Mouse (Mus musculus) midbrain, embryonic 15.5 days (tissue): Measurements from ENCODE around the gene Ada. TPM values are rescaled to one million over a fixed set of nuclear protein-coding genes. Genes with fewer than 3 reads are reported as not detected.
A peak's percentile ranks its signal among the peaks of the same experiment; 100 is the strongest.

Experiments
- ATAC-seq: fragments of 200-750 bp; cut with Nextera tagmentation; replicated peaks from 2 replicates; pipeline ENCODE4 v1.8.0; 2017; ENCODE audit warnings: moderate TSS enrichment
- H3K27ac ChIP-seq: fragments of 300-500 bp; sonication (generic); 2 replicates; pipeline ENCODE4 v1.5.1; 2015; ENCODE audit warnings: mild to moderate bottlenecking, inconsistent platforms
- H3K27me3 ChIP-seq: fragments of 300-500 bp; sonication (generic); replicated peaks from 2 replicates; pipeline ENCODE4 v1.6.1; 2015; ENCODE audit warnings: inconsistent platforms
- H3K36me3 ChIP-seq: fragments of 300-500 bp; sonication (generic); replicated peaks from 2 replicates; pipeline ENCODE4 v1.6.1; 2015; ENCODE audit warnings: inconsistent platforms
- H3K4me1 ChIP-seq: fragments of 300-500 bp; sonication (generic); 2 replicates; pipeline ENCODE4 v1.6.1; 2015; ENCODE audit warnings: inconsistent platforms
- H3K4me2 ChIP-seq: fragments of 300-500 bp; sonication (generic); 2 replicates; pipeline ENCODE4 v1.6.1; 2015; ENCODE audit warnings: inconsistent platforms, mild to moderate bottlenecking, moderate library complexity
- H3K4me3 ChIP-seq: fragments of 300-500 bp; sonication (generic); 2 replicates; pipeline ENCODE4 v1.5.1; 2015; ENCODE audit warnings: mild to moderate bottlenecking, inconsistent platforms
- H3K9ac ChIP-seq: fragments of 300-500 bp; sonication (generic); 2 replicates; pipeline ENCODE4 v1.6.1; 2015; ENCODE audit warnings: mild to moderate bottlenecking, inconsistent platforms
- H3K9me3 ChIP-seq: fragments of 300-500 bp; sonication (generic); 2 replicates; pipeline ENCODE4 v1.6.1; 2016; ENCODE audit warnings: inconsistent platforms
- WGBS: fragments of 180-500 bp; shearing (Covaris S2); methylation state at CpG from one replicate; pipeline ENCODE4 v1.1.7; 2015; ENCODE audit warnings: mixed read lengths; 5-methylcytosine and 5-hydroxymethylcytosine counted together
- polyA plus RNA-seq: library from polyadenylated mRNA; unstranded; fragments of >200 nt; fragmentation: Nextera tagmentation; extraction: Ambion mirVana; gene quantifications from 2 replicates; pipeline ENCODE4 v1.2.1, GENCODE M21; 2015

Ada gene
- polyA plus RNA-seq, 1 experiment from 2014 or later = 3.9 TPM

GRCm38 (mm10) chr2:163708763-163709250 lies 41.2 kb downstream of the Ada start:
- H3K4me3 ChIP-seq = no peak overlapping the region
- no peaks in the 10 kb centered on the region; the same call in 1 of the 2 replicates for H3K4me1 ChIP-seq
- H3K9me3 ChIP-seq = no peaks in the 10 kb centered on the region
- no peak overlapping the region for H3K27ac ChIP-seq
- no peak overlapping the region for H3K4me2 ChIP-seq
- no peaks in the 10 kb centered on the region for H3K27me3 ChIP-seq
- ATAC-seq = no peak
- H3K36me3 ChIP-seq = no peaks in the 10 kb centered on the region
- H3K9ac ChIP-seq = no peak overlapping the region
- 59% methylated on average over 6 of the region's 6 CpGs for WGBS

GRCm38 (mm10) chr2:163708321-163708720 lies 41.7 kb downstream of the Ada start:
- Histone ChIP-seq H3K36me3 (no peaks in the 10 kb centered on the region), H3K27ac (no peak overlapping the region), H3K27me3 (no peaks in the 10 kb centered on the region), H3K9me3 (no peaks in the 10 kb centered on the region), H3K9ac (no peak overlapping the region), H3K4me3 (no peak overlapping the region), H3K4me2 (no peak overlapping the region), H3K4me1 (no peaks in the 10 kb centered on the region; the same call in 1 of the 2 replicates)
- no peak for ATAC-seq
- WGBS = 92% methylated on average over 5 of the region's 5 CpGs

DNA sequence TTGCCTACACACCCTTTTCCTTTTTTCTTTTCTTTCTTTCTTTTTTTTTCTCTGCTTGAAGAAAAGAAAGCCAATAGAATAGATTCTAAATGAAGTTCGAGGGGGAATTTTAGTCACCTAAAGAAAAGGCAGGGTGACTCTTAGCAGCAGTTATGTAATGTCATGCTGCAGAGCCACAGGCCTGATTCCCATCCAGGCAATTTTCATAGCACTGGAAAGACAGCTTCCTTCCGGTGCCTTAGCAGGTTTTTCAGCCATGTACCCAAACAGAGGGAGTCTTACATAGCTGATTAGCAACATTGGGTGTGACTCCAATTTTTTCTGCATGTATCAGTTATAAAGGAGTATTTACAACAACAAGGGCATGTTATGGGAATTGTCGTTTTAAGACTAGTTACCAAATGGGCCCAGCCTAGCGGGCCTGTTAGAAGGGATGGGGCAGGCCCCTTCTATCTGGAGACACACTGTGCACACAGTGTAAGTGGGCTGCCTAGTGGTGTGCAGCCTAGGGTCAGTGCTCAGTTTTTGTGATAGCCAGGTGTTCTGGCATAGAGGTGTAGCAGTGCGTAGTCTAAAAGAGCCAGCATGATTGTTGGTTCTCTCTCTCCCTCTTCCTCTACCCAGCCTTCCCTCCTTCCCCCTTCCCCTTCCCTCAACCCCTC lies 46.3 kb downstream of the Ada start:
- Histone ChIP-seq H3K9me3 (no peaks in the 10 kb centered on the region), H3K4me2 (no peak overlapping the region), H3K36me3 (no peaks in the 10 kb centered on the region), H3K9ac (no peak overlapping the region), H3K4me3 (no peak overlapping the region), H3K27ac (no peak overlapping the region), H3K27me3 (no peaks in the 10 kb centered on the region), H3K4me1 (no peaks in the 10 kb centered on the region; the same call in 1 of the 2 replicates)
- ATAC-seq = no peak
- 93% methylated on average over 5 of the region's 5 CpGs for WGBS

GRCm38 (mm10) chr2:163702921-163703320 lies 47.1 kb downstream of the Ada start:
- WGBS = 79% methylated on average over 5 of the region's 5 CpGs
- Histone ChIP-seq H3K9me3 (no peaks in the 10 kb centered on the region), H3K4me2 (no peak overlapping the region), H3K4me1 (no peaks in the 10 kb centered on the region), H3K9ac (no peak overlapping the region), H3K36me3 (no peaks in the 10 kb centered on the region), H3K27ac (no peak overlapping the region), H3K4me3 (no peak overlapping the region), H3K27me3 (no peaks in the 10 kb centered on the region)
- ATAC-seq = no peak

DNA sequence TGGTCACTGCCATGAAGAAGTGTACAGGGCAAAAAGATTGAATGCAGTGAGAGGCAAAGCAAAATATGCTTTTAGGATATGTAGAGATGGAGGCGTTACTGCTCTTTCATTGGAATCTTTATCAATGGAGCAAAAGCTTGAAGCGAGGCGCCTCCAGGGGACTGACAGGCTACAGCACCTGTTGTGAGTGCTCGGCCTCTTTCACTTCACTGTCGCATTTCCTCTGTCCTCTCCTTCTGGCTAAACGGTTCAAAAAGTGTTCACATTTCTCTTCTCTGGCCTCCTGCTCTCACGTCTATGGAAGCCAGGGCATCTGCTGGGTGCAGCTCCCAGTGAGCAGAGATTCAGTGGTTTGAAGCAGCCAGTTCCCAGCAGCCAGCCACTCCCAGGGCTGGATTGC lies 47.6 kb downstream of the Ada start:
- Histone ChIP-seq H3K4me3 (no peak overlapping the region), H3K9me3 (no peaks in the 10 kb centered on the region), H3K27me3 (no peaks in the 10 kb centered on the region), H3K4me1 (no peaks in the 10 kb centered on the region), H3K36me3 (no peaks in the 10 kb centered on the region), H3K27ac (no peak overlapping the region), H3K9ac (no peak overlapping the region), H3K4me2 (no peak overlapping the region)
- ATAC-seq = no peak
- WGBS = 73% methylated on average over 7 of the region's 7 CpGs

GRCm38 (mm10) chr2:163699078-163699780 lies 50.8 kb downstream of the Ada start:
- no peak for ATAC-seq
- Histone ChIP-seq H3K27ac (no peak overlapping the region), H3K4me1 (0 out of 2 replicates have a peak, but pooled peaks cover 3% of the 10 kb centered on the region), H3K9me3 (no peaks in the 10 kb centered on the region), H3K4me3 (no peak overlapping the region), H3K27me3 (no peaks in the 10 kb centered on the region), H3K36me3 (no peaks in the 10 kb centered on the region), H3K4me2 (no peak overlapping the region), H3K9ac (no peak overlapping the region)
- WGBS = 78% methylated on average over 11 of the region's 11 CpGs

- Histone ChIP-seq H3K27me3 (no peaks in the 10 kb centered on the region), H3K4me1 (0 out of 2 replicates have a peak, but pooled peaks cover 3% of the 10 kb centered on the region), H3K27ac (no peak overlapping the region), H3K9me3 (no peaks in the 10 kb centered on the region), H3K36me3 (no peaks in the 10 kb centered on the region), H3K4me2 (no peak overlapping the region), H3K9ac (no peak overlapping the region), H3K4me3 (no peak overlapping the region)
- WGBS = 63% methylated on average over 12 of the region's 16 CpGs
- ATAC-seq = no peak
Measured at GRCm38 (mm10) chr2:163697764-163698480, 52.1 kb downstream of the Ada start.

GRCm38 (mm10) chr2:163696763-163697162 lies 53.3 kb downstream of the Ada start:
- WGBS = 33% methylated on average over 2 of the region's 2 CpGs

GRCm38 (mm10) chr2:163693716-163694314 lies 56.2 kb downstream of the Ada start:
- 69% methylated on average over 9 of the region's 9 CpGs for WGBS

More at GRCm38 (mm10) chr2:163696763-163697162, 53.3 kb downstream of the Ada start:
- H3K27me3 ChIP-seq = no peaks in the 10 kb centered on the region
- no peaks in the 10 kb centered on the region for H3K9me3 ChIP-seq
- 0 out of 2 replicates have a peak, but pooled peaks cover 3% of the 10 kb centered on the region for H3K4me1 ChIP-seq
- H3K27ac ChIP-seq = no peak overlapping the region
- H3K36me3 ChIP-seq = no peaks in the 10 kb centered on the region
- H3K9ac ChIP-seq = no peak overlapping the region
- no peak overlapping the region for H3K4me2 ChIP-seq
- no peak for ATAC-seq
- no peak overlapping the region for H3K4me3 ChIP-seq

GRCm38 (mm10) chr2:163692873-163693612 lies 57.0 kb downstream of the Ada start:
- Histone ChIP-seq H3K4me3 (no peak overlapping the region), H3K4me1 (peaks cover 15% of the 10 kb centered on the region), H3K4me2 (no peak overlapping the region), H3K9me3 (no peaks in the 10 kb centered on the region), H3K9ac (no peak overlapping the region), H3K36me3 (no peaks in the 10 kb centered on the region), H3K27me3 (no peaks in the 10 kb centered on the region), H3K27ac (no peak overlapping the region)
- 84% methylated on average over 3 of the region's 3 CpGs for WGBS
- ATAC-seq = no peak

More at GRCm38 (mm10) chr2:163693716-163694314, 56.2 kb downstream of the Ada start:
- Histone ChIP-seq H3K9ac (no peak overlapping the region), H3K4me2 (no peak overlapping the region), H3K27me3 (no peaks in the 10 kb centered on the region), H3K9me3 (no peaks in the 10 kb centered on the region), H3K27ac (0 out of 2 replicates have a peak overlapping the region, but pooled peaks have one; percentile 21), H3K4me1 (peaks cover 15% of the 10 kb centered on the region), H3K36me3 (no peaks in the 10 kb centered on the region), H3K4me3 (no peak overlapping the region)
- ATAC-seq = no peak

- Histone ChIP-seq H3K27me3 (no peaks in the 10 kb centered on the region), H3K27ac (no peak overlapping the region), H3K4me3 (no peak overlapping the region), H3K4me1 (peaks cover 14% of the 10 kb centered on the region), H3K9me3 (no peaks in the 10 kb centered on the region), H3K9ac (no peak overlapping the region), H3K36me3 (no peaks in the 10 kb centered on the region), H3K4me2 (no peak overlapping the region)
- WGBS = 94% methylated on average over 6 of the region's 6 CpGs
- no peak for ATAC-seq
Measured at GRCm38 (mm10) chr2:163691846-163692605, 58.0 kb downstream of the Ada start.
